Mouse (Mus musculus) lung, postnatal 0 days (tissue): ENCODE data around the gene Zmynd8. TPM values are rescaled to one million over a fixed set of nuclear protein-coding genes. Genes with fewer than 3 reads are reported as not detected.
"Not testable (repeated sequence)": the region's sequence is repeated elsewhere in the genome, so short reads cannot be mapped to it uniquely, and the experiment has no call there.

Source experiments
- ATAC-seq: fragments of 200-750 bp; cut with Nextera tagmentation; 2 replicates; pipeline ENCODE4 v1.8.0; 2017; ENCODE audit warnings: moderate library complexity
- DNase-seq: peaks from one replicate; pipeline ENCODE4 v3.0.0-alpha.2; 2016; ENCODE audit warnings: low spot score
- H3K27ac ChIP-seq: fragments of 300-500 bp; sonication (generic); 2 replicates; pipeline ENCODE4 v1.5.1; 2014; ENCODE audit warnings: antibody characterized with exemption, mild to moderate bottlenecking, low read length, mixed read lengths
- H3K27me3 ChIP-seq: fragments of 300-500 bp; sonication (generic); replicated peaks from 2 replicates; pipeline ENCODE4 v1.6.1; 2014; ENCODE audit warnings: low read length, mixed read lengths; ENCODE audit not compliant: insufficient read depth
- H3K36me3 ChIP-seq: fragments of 300-500 bp; sonication (generic); 2 replicates; pipeline ENCODE4 v1.6.1; 2014; ENCODE audit warnings: low read length, mixed read lengths; ENCODE audit not compliant: insufficient read depth
- H3K4me1 ChIP-seq: fragments of 300-500 bp; sonication (generic); 2 replicates; pipeline ENCODE4 v1.6.1; 2014; ENCODE audit warnings: antibody characterized with exemption, low read depth, low read length, mixed read lengths; ENCODE audit not compliant: insufficient read depth
- H3K4me2 ChIP-seq: fragments of 300-500 bp; sonication (generic); replicated peaks from 2 replicates; pipeline ENCODE4 v1.6.1; 2014; ENCODE audit warnings: low read depth, mild to moderate bottlenecking, low read length, moderate library complexity, mixed read lengths
- H3K4me3 ChIP-seq: fragments of 300-500 bp; sonication (generic); 2 replicates; pipeline ENCODE4 v1.5.1; 2014; ENCODE audit warnings: low read depth, low read length
- H3K9ac ChIP-seq: fragments of 300-500 bp; sonication (generic); replicated peaks from 2 replicates; pipeline ENCODE4 v1.6.1; 2014; ENCODE audit warnings: low read depth, mild to moderate bottlenecking
- H3K9me3 ChIP-seq: fragments of 300-500 bp; sonication (generic); 2 replicates; pipeline ENCODE4 v1.6.1; 2016; ENCODE audit warnings: low read length, mixed read lengths
- CTCF ChIP-seq: IDR thresholded peaks from 2 replicates; pipeline ENCODE4 v1.5.1; 2016; ENCODE audit warnings: antibody characterized with exemption, mild to moderate bottlenecking
- EP300 ChIP-seq: IDR thresholded peaks from 2 replicates; pipeline ENCODE4 v1.6.1; 2016; ENCODE audit warnings: antibody characterized with exemption, mild to moderate bottlenecking, control low read depth
- WGBS: fragments of 180-500 bp; shearing (Covaris S2); extraction: QIAGEN DNeasy Blood & Tissue Kit; methylation state at CpG from one replicate; pipeline ENCODE4 v1.1.7; 2014; 5-methylcytosine and 5-hydroxymethylcytosine counted together
- polyA plus RNA-seq: library from polyadenylated mRNA; unstranded; fragments of >200 nt; fragmentation: Nextera tagmentation; extraction: Ambion mirVana; gene quantifications from 2 replicates; pipeline ENCODE4 v1.2.1, GENCODE M21; 2015

The Zmynd8 gene
- polyA plus RNA-seq, 1 experiment from 2014 or later = 32.1 TPM

DNA sequence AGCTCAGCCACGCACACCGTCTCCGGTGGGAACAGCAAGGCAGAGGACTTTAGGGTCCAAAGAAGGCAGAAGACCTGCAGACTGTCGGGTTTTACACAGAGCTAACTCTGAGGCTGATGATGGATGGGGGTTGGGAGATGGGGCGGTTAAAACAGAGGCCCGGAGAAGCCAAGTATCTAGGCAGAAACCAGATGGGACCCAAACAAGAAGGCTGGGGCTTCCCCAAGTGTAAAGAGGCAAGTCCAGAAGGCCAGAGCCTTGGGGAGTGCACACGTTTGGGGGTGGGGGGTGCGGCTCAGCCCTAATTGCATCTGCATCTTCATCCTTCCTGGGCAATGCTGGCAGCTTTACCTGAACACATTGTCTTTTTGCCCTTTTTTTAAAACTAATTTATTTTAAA is 85.9 kb downstream of the Zmynd8 start:
- no peaks in the 10 kb centered on the region for H3K9me3 ChIP-seq
- no peak for DNase-seq
- no peak overlapping the region for H3K27ac ChIP-seq
- H3K4me3 ChIP-seq = no peak overlapping the region
- TF ChIP-seq EP300 (no peak), CTCF (no peak)
- no peak overlapping the region for H3K9ac ChIP-seq
- H3K36me3 ChIP-seq = peaks cover 32% of the 10 kb centered on the region
- H3K4me1 ChIP-seq = no peaks in the 10 kb centered on the region
- ATAC-seq = no peak
- H3K27me3 ChIP-seq = no peaks in the 10 kb centered on the region
- no peak overlapping the region for H3K4me2 ChIP-seq
- WGBS = 62% methylated on average over 8 of the region's 8 CpGs

DNA sequence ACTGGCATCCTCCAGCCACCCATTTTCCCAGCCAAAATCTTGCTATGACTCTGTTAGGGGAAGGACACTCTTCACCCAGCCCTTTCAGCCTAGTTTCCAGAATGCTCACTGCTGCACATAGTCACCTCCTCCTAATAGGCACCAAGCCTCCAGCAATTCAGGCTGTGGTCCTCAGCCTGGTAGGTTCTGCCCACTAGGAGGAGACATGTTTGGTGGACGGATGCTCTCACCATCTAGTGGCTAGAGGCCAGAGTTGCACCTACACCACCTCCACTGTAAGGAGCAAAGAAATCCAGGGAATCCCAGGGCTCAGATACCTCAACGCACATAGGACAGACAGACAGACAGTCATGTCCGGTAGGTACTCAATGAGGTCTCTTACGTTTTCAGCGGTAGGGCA is 87.3 kb downstream of the Zmynd8 start:
- Histone ChIP-seq H3K4me1 (no peaks in the 10 kb centered on the region), H3K9me3 (no peaks in the 10 kb centered on the region), H3K27ac (no peak overlapping the region), H3K27me3 (no peaks in the 10 kb centered on the region), H3K4me3 (no peak overlapping the region), H3K4me2 (no peak overlapping the region), H3K9ac (no peak overlapping the region), H3K36me3 (peaks cover 39% of the 10 kb centered on the region)
- 57% methylated on average over 5 of the region's 5 CpGs for WGBS
- DNase-seq (no peak), ATAC-seq (no peak; the same call in 1 of the 2 replicates)
- TF ChIP-seq EP300 = no peak
- peak; percentile 86 for TF ChIP-seq CTCF

DNA sequence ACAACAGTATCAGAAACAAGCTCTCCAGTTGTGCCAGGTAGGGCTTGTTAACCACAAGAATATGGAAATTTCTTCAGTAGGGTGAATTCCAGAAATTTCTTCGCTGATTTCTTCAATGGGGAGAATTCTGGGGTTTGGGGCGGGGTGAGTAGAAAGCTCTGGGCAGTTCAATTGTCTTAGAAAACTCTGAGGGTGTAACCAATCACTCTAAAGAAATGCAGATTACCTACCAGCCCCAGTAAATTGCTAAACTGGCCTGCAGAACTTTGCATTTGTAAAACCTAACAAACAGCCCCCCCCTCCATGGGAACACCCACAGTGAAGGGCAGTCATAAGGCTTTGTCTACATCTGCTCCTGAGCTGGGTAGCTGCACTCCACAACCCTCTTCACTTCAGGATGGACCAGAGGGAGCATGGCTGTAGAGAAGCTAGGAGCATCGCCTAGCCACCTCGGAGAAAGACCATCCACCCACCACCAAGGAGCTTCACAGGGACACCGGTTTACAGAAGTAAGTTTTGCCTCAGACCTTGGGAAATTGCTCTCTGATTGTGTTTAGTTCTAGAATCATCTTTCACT is 88.8 kb downstream of the Zmynd8 start:
- Histone ChIP-seq H3K9ac (no peak overlapping the region), H3K9me3 (no peaks in the 10 kb centered on the region), H3K27ac (no peak overlapping the region), H3K4me3 (no peak overlapping the region), H3K4me1 (no peaks in the 10 kb centered on the region), H3K27me3 (no peaks in the 10 kb centered on the region), H3K36me3 (peaks cover 41% of the 10 kb centered on the region), H3K4me2 (no peak overlapping the region)
- TF ChIP-seq CTCF (no peak), EP300 (no peak)
- 89% methylated on average over 5 of the region's 5 CpGs for WGBS
- no peak for ATAC-seq
- no peak for DNase-seq

DNA sequence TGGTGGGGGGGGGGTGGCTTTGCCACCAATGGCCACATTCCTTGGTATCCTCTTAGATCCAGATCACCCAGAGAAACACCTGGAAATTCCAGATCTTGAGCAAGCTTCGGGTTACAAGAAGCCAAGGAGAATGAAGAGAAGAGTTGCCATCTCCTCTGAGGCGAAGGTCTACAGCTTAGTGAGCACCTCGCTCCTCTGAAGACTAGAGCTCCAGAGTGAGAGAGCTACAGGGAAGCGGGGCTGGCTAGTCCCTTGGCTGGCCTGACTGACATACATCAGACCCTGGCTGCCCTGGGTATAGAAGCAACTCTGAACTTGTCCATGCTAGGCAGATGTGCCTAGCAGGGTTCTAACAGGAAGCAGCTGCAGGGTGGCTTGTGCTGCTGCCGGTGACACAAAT is 89.7 kb downstream of the Zmynd8 start:
- Histone ChIP-seq H3K4me2 (no peak overlapping the region), H3K4me3 (no peak overlapping the region), H3K4me1 (no peaks in the 10 kb centered on the region), H3K27me3 (no peaks in the 10 kb centered on the region), H3K27ac (no peak overlapping the region), H3K36me3 (peaks cover 45% of the 10 kb centered on the region), H3K9me3 (no peaks in the 10 kb centered on the region), H3K9ac (no peak overlapping the region)
- ATAC-seq = no peak
- DNase-seq = no peak
- 92% methylated on average over 5 of the region's 5 CpGs for WGBS
- TF ChIP-seq CTCF = no peak
- no peak for TF ChIP-seq EP300

DNA sequence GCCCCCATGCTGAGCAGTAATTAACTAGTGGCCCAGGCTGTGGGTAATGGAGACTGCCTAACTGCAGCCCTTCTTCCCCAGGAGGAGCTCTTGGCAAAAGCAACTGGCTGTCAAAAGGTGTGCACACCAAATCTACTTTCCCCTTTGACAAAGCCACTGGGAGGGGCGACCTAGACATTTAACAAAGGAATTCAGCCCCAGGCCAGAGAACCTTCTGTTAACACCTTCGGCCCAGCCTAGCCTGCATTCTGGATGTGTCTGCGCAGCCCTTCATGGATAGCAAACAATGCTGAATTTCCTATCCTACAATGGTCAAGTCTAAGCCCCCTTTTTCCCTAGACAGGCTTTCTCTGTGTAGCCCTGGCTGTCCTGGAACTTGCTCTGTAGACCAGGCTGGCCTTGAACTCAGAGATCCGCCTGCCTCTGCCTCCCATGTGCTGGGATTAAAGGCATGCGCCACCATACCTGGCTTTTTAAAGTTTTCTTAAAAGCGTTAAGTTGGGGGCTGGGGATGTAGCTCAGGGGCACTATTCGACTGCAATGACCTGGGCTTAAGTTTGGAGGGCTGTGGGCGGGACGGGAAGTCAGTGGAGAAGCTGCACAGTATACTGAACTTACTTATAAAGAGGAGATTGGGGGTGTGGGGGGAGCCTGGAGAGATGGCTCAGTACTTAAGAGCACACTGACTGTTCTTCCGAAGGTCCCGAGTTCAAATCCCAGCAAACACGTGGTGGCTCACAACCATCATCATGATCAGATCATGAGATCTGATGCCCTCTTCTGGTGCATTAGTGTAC is 90.4 kb downstream of the Zmynd8 start:
- no peak overlapping the region for H3K9ac ChIP-seq
- H3K27me3 ChIP-seq = no peaks in the 10 kb centered on the region
- no peak overlapping the region for H3K4me2 ChIP-seq
- 95% methylated on average over 12 of the region's 12 CpGs for WGBS
- H3K9me3 ChIP-seq = no peaks in the 10 kb centered on the region
- ATAC-seq (no peak), DNase-seq (no peak)
- H3K27ac ChIP-seq = no peak overlapping the region
- H3K36me3 ChIP-seq = peaks cover 40% of the 10 kb centered on the region
- H3K4me3 ChIP-seq = no peak overlapping the region
- no peaks in the 10 kb centered on the region for H3K4me1 ChIP-seq
- no peak for TF ChIP-seq CTCF
- no peak for TF ChIP-seq EP300

DNA sequence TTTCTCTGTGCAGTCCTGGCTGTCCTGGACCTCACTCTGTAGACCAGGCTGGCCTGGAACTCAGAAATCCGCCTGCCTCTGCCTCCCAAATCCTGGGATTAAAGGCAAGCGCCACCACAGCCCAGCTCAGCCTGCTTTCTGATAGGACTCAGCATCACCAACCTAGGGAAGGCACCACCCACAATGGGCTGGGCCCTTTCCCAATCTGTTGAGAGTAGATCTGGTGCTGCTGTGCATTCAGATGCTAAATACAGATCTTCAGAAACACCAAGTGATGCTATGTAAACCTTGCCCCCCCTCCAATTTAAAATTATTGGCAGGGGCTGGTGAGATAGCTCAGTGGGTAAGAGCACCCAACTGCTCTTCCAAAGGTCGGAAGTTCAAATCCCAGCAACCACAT is 98.6 kb downstream of the Zmynd8 start:
- not testable (repeated sequence) for DNase-seq, H3K27me3 ChIP-seq, H3K4me3 ChIP-seq, H3K9me3 ChIP-seq, ATAC-seq, H3K4me2 ChIP-seq, H3K27ac ChIP-seq, H3K4me1 ChIP-seq, H3K9ac ChIP-seq
- 100% methylated on average over 3 of the region's 3 CpGs for WGBS
- peaks cover 24% of the 10 kb centered on the region; the same call in 1 of the 2 replicates for H3K36me3 ChIP-seq
